Mouse (Mus musculus): ENCODE data around the gene Bud23. TPM values are rescaled to one million over a fixed set of nuclear protein-coding genes. Genes with fewer than 3 reads are reported as not detected.

Gene Bud23
- polyA plus RNA-seq, 1 experiment from 2014 or later: 156 TPM

- Histone ChIP-seq H3K36me3 (ENCODE audit: control insufficient read depth, insufficient read depth, low read length) (no peaks in the 10 kb centered on the region), H3K9me3 (ENCODE audit: control insufficient read depth, low read length) (no peaks in the 10 kb centered on the region), H3K4me3 (ENCODE audit: low read depth, low read length) (peak within 1 kb of the TSS; percentile 73), H3K9ac (ENCODE audit: low read length) (peak within 1 kb of the TSS; percentile 67), H3K4me1 (ENCODE audit: control insufficient read depth, insufficient read depth, low read length) (peaks cover 6% of the 10 kb centered on the region; the same call in 1 of the 2 replicates), H3K4me2 (ENCODE audit: low read depth, severe bottlenecking) (peak within 1 kb of the TSS; percentile 79), H3K27me3 (ENCODE audit: control insufficient read depth, insufficient read depth, low read length) (no peaks in the 10 kb centered on the region), H3K27ac (replicated peaks; ENCODE audit: low read depth, low read length) (no peak within 1 kb of the TSS)
- peak; percentile 91 for DNase-seq (ENCODE audit: low spot score)
- peak; percentile 92 for ATAC-seq (ENCODE audit: insufficient number of reproducible peaks, low FRiP score, low TSS enrichment, low read depth)
- under 1% methylated on average over 55 of the region's 61 CpGs for WGBS
Measured at GRCm38 (mm10) chr5:135023344-135024173, 41.2 kb downstream of the Bud23 start, which contains the start of gene Stx1a. Gene Stx1a, plus strand, starts transcription at chr5:135023482.

- no peaks in the 10 kb centered on the region for H3K27me3 ChIP-seq (ENCODE audit: control insufficient read depth, insufficient read depth, low read length)
- no peak overlapping the region for H3K9ac ChIP-seq (ENCODE audit: low read length)
- H3K36me3 ChIP-seq (ENCODE audit: control insufficient read depth, insufficient read depth, low read length): no peaks in the 10 kb centered on the region
- H3K9me3 ChIP-seq (ENCODE audit: control insufficient read depth, low read length): no peaks in the 10 kb centered on the region
- H3K4me1 ChIP-seq (ENCODE audit: control insufficient read depth, insufficient read depth, low read length): peaks cover 6% of the 10 kb centered on the region; the same call in 1 of the 2 replicates
- H3K4me3 ChIP-seq (ENCODE audit: low read depth, low read length): no peak overlapping the region
- H3K27ac ChIP-seq (replicated peaks; ENCODE audit: low read depth, low read length): no peak overlapping the region
- 78% methylated on average over 6 of the region's 6 CpGs for WGBS
- ATAC-seq (ENCODE audit: insufficient number of reproducible peaks, low FRiP score, low TSS enrichment, low read depth): no peak
- no peak overlapping the region for H3K4me2 ChIP-seq (ENCODE audit: low read depth, severe bottlenecking)
- no peak for DNase-seq (ENCODE audit: low spot score)
Measured at GRCm38 (mm10) chr5:135021814-135022213, 42.9 kb downstream of the Bud23 start.

- no peak overlapping the region for H3K9ac ChIP-seq (ENCODE audit: low read length)
- H3K27ac ChIP-seq (replicated peaks; ENCODE audit: low read depth, low read length): no peak overlapping the region
- peaks cover 8% of the 10 kb centered on the region; the same call in 1 of the 2 replicates for H3K4me1 ChIP-seq (ENCODE audit: control insufficient read depth, insufficient read depth, low read length)
- WGBS: 62% methylated on average over 4 of the region's 4 CpGs
- H3K4me2 ChIP-seq (ENCODE audit: low read depth, severe bottlenecking): no peak overlapping the region
- ATAC-seq (ENCODE audit: insufficient number of reproducible peaks, low FRiP score, low TSS enrichment, low read depth) (no peak), DNase-seq (ENCODE audit: low spot score) (no peak)
- no peaks in the 10 kb centered on the region for H3K36me3 ChIP-seq (ENCODE audit: control insufficient read depth, insufficient read depth, low read length)
- H3K27me3 ChIP-seq (ENCODE audit: control insufficient read depth, insufficient read depth, low read length): no peaks in the 10 kb centered on the region
- no peak overlapping the region for H3K4me3 ChIP-seq (ENCODE audit: low read depth, low read length)
- H3K9me3 ChIP-seq (ENCODE audit: control insufficient read depth, low read length): no peaks in the 10 kb centered on the region
Measured at GRCm38 (mm10) chr5:135016224-135016759, 48.5 kb downstream of the Bud23 start.

GRCm38 (mm10) chr5:135015497-135015896 lies 49.3 kb downstream of the Bud23 start:
- H3K4me3 ChIP-seq (ENCODE audit: low read depth, low read length): no peak overlapping the region
- ATAC-seq (ENCODE audit: insufficient number of reproducible peaks, low FRiP score, low TSS enrichment, low read depth): no peak
- WGBS: 14% methylated on average over 7 of the region's 7 CpGs
- no peaks in the 10 kb centered on the region for H3K9me3 ChIP-seq (ENCODE audit: control insufficient read depth, low read length)
- peaks cover 8% of the 10 kb centered on the region; the same call in 1 of the 2 replicates for H3K4me1 ChIP-seq (ENCODE audit: control insufficient read depth, insufficient read depth, low read length)
- H3K27ac ChIP-seq (replicated peaks; ENCODE audit: low read depth, low read length): no peak overlapping the region
- no peak overlapping the region for H3K4me2 ChIP-seq (ENCODE audit: low read depth, severe bottlenecking)
- no peaks in the 10 kb centered on the region for H3K36me3 ChIP-seq (ENCODE audit: control insufficient read depth, insufficient read depth, low read length)
- H3K27me3 ChIP-seq (ENCODE audit: control insufficient read depth, insufficient read depth, low read length): no peaks in the 10 kb centered on the region
- no peak overlapping the region for H3K9ac ChIP-seq (ENCODE audit: low read length)
- peak; percentile 89 for DNase-seq (ENCODE audit: low spot score)

GRCm38 (mm10) chr5:135012671-135013441 lies 51.9 kb downstream of the Bud23 start:
- no peaks in the 10 kb centered on the region for H3K36me3 ChIP-seq (ENCODE audit: control insufficient read depth, insufficient read depth, low read length)
- no peak overlapping the region; the same call in 1 of the 2 replicates for H3K27ac ChIP-seq (replicated peaks; ENCODE audit: low read depth, low read length)
- no peak overlapping the region for H3K9ac ChIP-seq (ENCODE audit: low read length)
- no peak overlapping the region for H3K4me3 ChIP-seq (ENCODE audit: low read depth, low read length)
- peaks cover 10% of the 10 kb centered on the region; the same call in 1 of the 2 replicates for H3K4me1 ChIP-seq (ENCODE audit: control insufficient read depth, insufficient read depth, low read length)
- no peak for ATAC-seq (ENCODE audit: insufficient number of reproducible peaks, low FRiP score, low TSS enrichment, low read depth)
- H3K27me3 ChIP-seq (ENCODE audit: control insufficient read depth, insufficient read depth, low read length): no peaks in the 10 kb centered on the region
- peak overlapping the region; percentile 27 for H3K4me2 ChIP-seq (ENCODE audit: low read depth, severe bottlenecking)
- peak; percentile 87 for DNase-seq (ENCODE audit: low spot score)
- H3K9me3 ChIP-seq (ENCODE audit: control insufficient read depth, low read length): no peaks in the 10 kb centered on the region
- WGBS: 2% methylated on average over 16 of the region's 16 CpGs

GRCm38 (mm10) chr5:135011809-135012613 lies 52.7 kb downstream of the Bud23 start:
- Histone ChIP-seq H3K9me3 (ENCODE audit: control insufficient read depth, low read length) (no peaks in the 10 kb centered on the region), H3K27ac (replicated peaks; ENCODE audit: low read depth, low read length) (no peak overlapping the region; the same call in 1 of the 2 replicates), H3K4me3 (ENCODE audit: low read depth, low read length) (peak overlapping the region; percentile 6; the same call in 1 of the 2 replicates), H3K4me1 (ENCODE audit: control insufficient read depth, insufficient read depth, low read length) (peaks cover 10% of the 10 kb centered on the region; the same call in 1 of the 2 replicates), H3K27me3 (ENCODE audit: control insufficient read depth, insufficient read depth, low read length) (no peaks in the 10 kb centered on the region), H3K36me3 (ENCODE audit: control insufficient read depth, insufficient read depth, low read length) (no peaks in the 10 kb centered on the region), H3K9ac (ENCODE audit: low read length) (0 out of 2 replicates have a peak overlapping the region, but pooled peaks have one; percentile 12), H3K4me2 (ENCODE audit: low read depth, severe bottlenecking) (peak overlapping the region; percentile 27)
- WGBS: 21% methylated on average over 26 of the region's 26 CpGs
- DNase-seq (ENCODE audit: low spot score): no peak
- ATAC-seq (ENCODE audit: insufficient number of reproducible peaks, low FRiP score, low TSS enrichment, low read depth): no peak

- no peak overlapping the region for H3K4me2 ChIP-seq (ENCODE audit: low read depth, severe bottlenecking)
- H3K27me3 ChIP-seq (ENCODE audit: control insufficient read depth, insufficient read depth, low read length): no peaks in the 10 kb centered on the region
- DNase-seq (ENCODE audit: low spot score) (no peak), ATAC-seq (ENCODE audit: insufficient number of reproducible peaks, low FRiP score, low TSS enrichment, low read depth) (no peak)
- H3K27ac ChIP-seq (replicated peaks; ENCODE audit: low read depth, low read length): no peak overlapping the region
- no peaks in the 10 kb centered on the region for H3K9me3 ChIP-seq (ENCODE audit: control insufficient read depth, low read length)
- no peaks in the 10 kb centered on the region for H3K36me3 ChIP-seq (ENCODE audit: control insufficient read depth, insufficient read depth, low read length)
- H3K9ac ChIP-seq (ENCODE audit: low read length): no peak overlapping the region
- WGBS: 86% methylated on average over 25 of the region's 25 CpGs
- no peak overlapping the region for H3K4me3 ChIP-seq (ENCODE audit: low read depth, low read length)
- peaks cover 10% of the 10 kb centered on the region; the same call in 1 of the 2 replicates for H3K4me1 ChIP-seq (ENCODE audit: control insufficient read depth, insufficient read depth, low read length)
Measured at GRCm38 (mm10) chr5:135010841-135011743, 53.7 kb downstream of the Bud23 start.
